Mouse (Mus musculus) testis, adult 2 months (tissue): Measurements from ENCODE around the gene Alkbh2.

ENCODE experiments used
- CTCF ChIP-seq: fragments of 200-500 bp; IDR thresholded peaks from 2 replicates; pipeline ENCODE4 v1.5.1; 2012; ENCODE audit warnings: low read depth, mild to moderate bottlenecking, inconsistent platforms, low read length, moderate library complexity; ENCODE audit not compliant: control insufficient read depth, insufficient read depth, insufficient replicate concordance
- POLR2A ChIP-seq: fragments of 200-500 bp; IDR thresholded peaks from 2 replicates; pipeline ENCODE4 v1.6.1; 2012; ENCODE audit warnings: low read depth, mild to moderate bottlenecking, inconsistent platforms, low read length, moderate library complexity; ENCODE audit not compliant: control insufficient read depth

GRCm38 (mm10) chr5:114085501-114085900 lies 42.5 kb downstream of the Alkbh2 start:
- TF ChIP-seq CTCF (no peak), POLR2A (no peak)
